ENCODE assay signal across 18 mouse cellular contexts in the genomic region with DNA sequence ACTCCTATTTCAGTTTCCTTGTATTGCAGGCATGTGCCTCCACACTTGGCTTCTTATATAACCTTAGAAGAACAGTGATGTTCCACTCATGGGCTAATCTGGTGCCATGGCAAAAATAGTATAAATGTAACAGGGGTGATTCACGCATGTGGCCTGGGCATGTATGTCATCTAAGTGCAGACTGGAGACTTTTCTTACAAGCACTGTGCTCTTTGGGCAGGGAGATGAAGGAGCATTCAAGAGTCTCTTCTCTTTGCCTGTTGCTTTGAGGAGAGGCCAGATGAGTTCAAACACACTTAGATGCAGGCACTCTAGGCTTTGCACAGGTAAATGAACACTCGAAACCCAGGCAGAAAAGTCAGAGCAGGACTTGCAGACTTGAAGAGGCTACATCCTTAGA.
"Had no signal": no experiment of that assay in that cellular context is flagged by ENCODE, and none has a peak within 500 bp of the region (broad histone marks: within the 10 kb centered on the region; RNA-seq: fewer than 3 reads in every experiment).

No protein-coding gene starts in this region.

- H3K9ac ChIP-seq: liver, embryonic 13.5 days; liver, postnatal 0 days; midbrain, embryonic 12.5 days; neural tube, embryonic 13.5 days had no signal

- H3K4me2 ChIP-seq: liver, embryonic 13.5 days; midbrain, embryonic 12.5 days; neural tube, embryonic 13.5 days had no signal

- H3K4me3 ChIP-seq: liver, embryonic 13.5 days; megakaryocyte, embryonic 14.5 days; midbrain, embryonic 12.5 days; neural tube, embryonic 13.5 days had no signal

- H3K27ac ChIP-seq: kidney, postnatal 0 days; liver, embryonic 13.5 days; macrophage; midbrain, embryonic 12.5 days; neural tube, embryonic 13.5 days had no signal

- H3K36me3 ChIP-seq: liver, embryonic 13.5 days; midbrain, embryonic 12.5 days; neural tube, embryonic 13.5 days had no signal

- H3K27me3 ChIP-seq: liver, embryonic 13.5 days; megakaryocyte, embryonic 14.5 days; midbrain, embryonic 12.5 days; neural tube, embryonic 13.5 days had no signal

- DNase-seq: kidney, adult 2 months; kidney, postnatal 36 days; layer of hippocampus, adult 9-11 months; layer of hippocampus, postnatal 36 days; liver; liver, embryonic 13.5 days; liver, postnatal 0 days; lung, postnatal 14 days; retina, postnatal 1 day; right cerebral cortex, postnatal 4 days; spleen, adult 18-20 months; thymus, postnatal 36 days had no signal

- ATAC-seq: liver, postnatal 0 days; midbrain, embryonic 16.5 days had no signal

- H3K9me3 ChIP-seq: liver, embryonic 13.5 days; megakaryocyte, embryonic 14.5 days; midbrain, embryonic 12.5 days; neural tube, embryonic 13.5 days had no signal
